ENCODE assay signal across 11 mouse cellular contexts in the genomic region with DNA sequence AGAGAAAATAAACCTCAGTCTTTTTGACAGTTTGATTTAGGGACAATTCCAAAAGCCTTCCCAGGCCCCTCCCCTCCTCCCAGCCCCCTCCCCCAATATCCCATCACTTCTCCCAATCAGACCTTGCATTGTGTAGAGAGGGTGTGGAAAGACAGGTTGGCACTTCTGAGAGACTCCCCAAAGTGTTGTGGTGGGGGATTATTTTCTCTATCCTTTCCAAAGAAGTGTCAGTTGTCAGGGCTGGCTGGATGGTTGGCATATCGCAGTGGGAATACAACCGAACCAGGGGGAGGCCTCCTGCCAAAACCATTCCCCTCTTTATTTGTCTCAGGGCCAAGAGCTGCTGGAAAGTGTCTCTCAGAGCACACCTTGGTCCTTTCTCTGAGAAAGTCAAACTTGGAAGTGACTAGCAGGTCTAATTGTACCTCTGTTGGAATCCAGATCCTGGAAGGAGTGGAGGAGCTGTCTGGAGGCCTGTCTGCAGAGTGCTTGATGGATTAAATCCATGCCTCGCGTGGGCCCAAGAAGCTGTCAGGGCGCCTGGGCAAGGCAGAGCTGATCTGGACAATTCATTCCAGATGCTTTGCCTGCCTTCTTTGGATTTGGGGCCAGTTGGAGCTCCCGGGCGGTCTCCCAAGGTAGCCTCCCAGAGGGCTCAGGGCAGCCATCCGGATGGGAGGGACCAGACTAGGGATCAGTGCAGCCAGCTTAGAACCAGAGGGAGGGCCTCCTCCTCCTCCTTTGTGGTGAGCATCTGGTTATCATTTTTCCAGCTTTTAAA. TPM values are rescaled to one million over a fixed set of nuclear protein-coding genes. Genes with fewer than 3 reads are reported as not detected.
A peak's percentile ranks its signal among the peaks of the same experiment; 100 is the strongest.
DNase-seq lines count a peak whose midpoint lies in the region; ATAC-seq and TF ChIP-seq lines count a peak whose summit lies in the region.
"Had no signal": no experiment of that assay in that cellular context is flagged by ENCODE, and none has a peak within 500 bp of the region (broad histone marks: within the 10 kb centered on the region; RNA-seq: fewer than 3 reads in every experiment).

No protein-coding gene starts in this region.

- no peak overlapping the region for H3K4me2 ChIP-seq in intestine, embryonic 14.5 days (ENCODE audit: low read length)
- H3K4me2 ChIP-seq in intestine, embryonic 15.5 days (replicated peaks): no peak overlapping the region
- H3K4me2 ChIP-seq in embryonic facial prominence, embryonic 11.5 days (ENCODE audit: low read depth, low read length): no peak overlapping the region
- H3K4me2 ChIP-seq in limb, embryonic 12.5 days: no peak overlapping the region
- H3K4me2 ChIP-seq: forebrain, embryonic 12.5 days had no signal

- intact Hi-C loops in gastrocnemius, postnatal 36 days (cut with DNase I): no loop called here

- WGBS in intestine, embryonic 14.5 days: 57% methylated on average over 8 of the region's 8 CpGs
- WGBS in intestine, embryonic 15.5 days: 65% methylated on average over 8 of the region's 8 CpGs
- 44% methylated on average over 8 of the region's 8 CpGs for WGBS in embryonic facial prominence, embryonic 11.5 days
- 36% methylated on average over 8 of the region's 8 CpGs for WGBS in limb, embryonic 12.5 days
- 34% methylated on average over 8 of the region's 8 CpGs for WGBS in cerebellum, adult 2 months

- H3K4me3 ChIP-seq in intestine, embryonic 14.5 days (ENCODE audit: low read depth, low read length): no peak overlapping the region
- H3K4me3 ChIP-seq in intestine, embryonic 15.5 days (replicated peaks): no peak overlapping the region
- H3K4me3 ChIP-seq in embryonic facial prominence, embryonic 11.5 days (ENCODE audit: low read depth, low read length): no peak overlapping the region
- no peak overlapping the region for H3K4me3 ChIP-seq in limb, embryonic 12.5 days (replicated peaks)
- no peak overlapping the region for H3K4me3 ChIP-seq in cerebellum, adult 2 months (replicated peaks; ENCODE audit: insufficient read depth, low read depth, low read length)
- H3K4me3 ChIP-seq: forebrain, embryonic 12.5 days had no signal

- no peak for TF ChIP-seq CTCF in cerebellum, adult 2 months (IDR thresholded peaks at IDR 0.05; ENCODE audit: borderline replicate concordance, insufficient read depth, low read depth, low read length)

- H3K9me3 ChIP-seq in intestine, embryonic 14.5 days (ENCODE audit: control insufficient read depth, low read length): no peaks in the 10 kb centered on the region
- H3K9me3 ChIP-seq in intestine, embryonic 15.5 days: no peaks in the 10 kb centered on the region
- no peaks in the 10 kb centered on the region for H3K9me3 ChIP-seq in embryonic facial prominence, embryonic 11.5 days (replicated peaks; ENCODE audit: control insufficient read depth, low read length)
- H3K9me3 ChIP-seq in limb, embryonic 12.5 days: no peaks in the 10 kb centered on the region; the same call in 1 of the 2 replicates
- H3K9me3 ChIP-seq: forebrain, embryonic 12.5 days had no signal

- no peaks in the 10 kb centered on the region for H3K36me3 ChIP-seq in intestine, embryonic 14.5 days (ENCODE audit: control insufficient read depth, insufficient read depth, low read length)
- H3K36me3 ChIP-seq in intestine, embryonic 15.5 days: no peaks in the 10 kb centered on the region
- no peaks in the 10 kb centered on the region for H3K36me3 ChIP-seq in embryonic facial prominence, embryonic 11.5 days (replicated peaks; ENCODE audit: control insufficient read depth, insufficient read depth, low read depth, low read length)
- H3K36me3 ChIP-seq in limb, embryonic 12.5 days: no peaks in the 10 kb centered on the region
- H3K36me3 ChIP-seq: forebrain, embryonic 12.5 days had no signal

- no peak for TF ChIP-seq POLR2A in cerebellum, adult 2 months (IDR thresholded peaks at IDR 0.05; ENCODE audit: borderline replicate concordance, insufficient read depth, low read length)

- DNase-seq in intestine, embryonic 14.5 days (ENCODE audit: low spot score): peak; percentile 44
- DNase-seq in embryonic facial prominence, embryonic 11.5 days (ENCODE audit: low spot score): peak; percentile 80
- DNase-seq in gastrocnemius, postnatal 36 days: peak; percentile 78 to 83
- no peak for DNase-seq in T-cell, adult 2 months (ENCODE audit: low spot score)
- no peak for DNase-seq in layer of hippocampus, postnatal 14 days (ENCODE audit: low spot score in 2 of 2)
- no peak for DNase-seq in cerebellum, adult 2 months

- no peaks in the 10 kb centered on the region for H3K27me3 ChIP-seq in intestine, embryonic 14.5 days (replicated peaks; ENCODE audit: control insufficient read depth, insufficient read depth, low read length)
- no peaks in the 10 kb centered on the region for H3K27me3 ChIP-seq in intestine, embryonic 15.5 days (replicated peaks)
- no peaks in the 10 kb centered on the region for H3K27me3 ChIP-seq in embryonic facial prominence, embryonic 11.5 days (ENCODE audit: control insufficient read depth, insufficient read depth, low read length)
- no peaks in the 10 kb centered on the region for H3K27me3 ChIP-seq in limb, embryonic 12.5 days
- H3K27me3 ChIP-seq in cerebellum, adult 2 months (ENCODE audit: control insufficient read depth, insufficient read depth, low read length): no peaks in the 10 kb centered on the region
- H3K27me3 ChIP-seq: forebrain, embryonic 12.5 days had no signal

- no peak overlapping the region for H3K27ac ChIP-seq in intestine, embryonic 14.5 days (ENCODE audit: low read depth)
- H3K27ac ChIP-seq in intestine, embryonic 15.5 days: no peak overlapping the region
- H3K27ac ChIP-seq in embryonic facial prominence, embryonic 11.5 days (replicated peaks; ENCODE audit: low read depth, low read length): no peak overlapping the region; the same call in 1 of the 2 replicates
- peak overlapping the region; percentile 66 for H3K27ac ChIP-seq in limb, embryonic 12.5 days
- no peak overlapping the region for H3K27ac ChIP-seq in cerebellum, adult 2 months (ENCODE audit: insufficient read depth, low read length)
- H3K27ac ChIP-seq: forebrain, embryonic 12.5 days had no signal

- H3K4me1 ChIP-seq in intestine, embryonic 14.5 days (replicated peaks; ENCODE audit: control insufficient read depth, insufficient read depth, low read length): peaks cover 15% of the 10 kb centered on the region
- peaks cover 9% of the 10 kb centered on the region for H3K4me1 ChIP-seq in intestine, embryonic 15.5 days (replicated peaks)
- H3K4me1 ChIP-seq in embryonic facial prominence, embryonic 11.5 days (ENCODE audit: control insufficient read depth, insufficient read depth, low read length): no peaks in the 10 kb centered on the region
- peaks cover 17% of the 10 kb centered on the region for H3K4me1 ChIP-seq in limb, embryonic 12.5 days (replicated peaks)
- no peaks in the 10 kb centered on the region for H3K4me1 ChIP-seq in cerebellum, adult 2 months (ENCODE audit: control insufficient read depth, insufficient read depth, low read length)

- ATAC-seq in intestine, embryonic 14.5 days (replicated peaks; ENCODE audit: low FRiP score, low TSS enrichment, low read depth): no peak
- no peak; the same call in 1 of the 2 replicates for ATAC-seq in intestine, embryonic 15.5 days
- peak; percentile 65; the same call in 1 of the 2 replicates for ATAC-seq in embryonic facial prominence, embryonic 11.5 days (replicated peaks; ENCODE audit: insufficient number of reproducible peaks, low FRiP score, low TSS enrichment, low read depth)
- ATAC-seq in limb, embryonic 12.5 days (ENCODE audit: insufficient number of reproducible peaks, insufficient read depth, low FRiP score, low TSS enrichment, low read depth): 0 out of 2 replicates have a peak, but pooled peaks have one; percentile 58
- ATAC-seq: CD4-positive, CD25-positive, alpha-beta regulatory T cell, adult 4 months; intestine, embryonic 16.5 days had no signal

- no peak overlapping the region for H3K9ac ChIP-seq in intestine, embryonic 14.5 days (ENCODE audit: low read length)
- H3K9ac ChIP-seq in intestine, embryonic 15.5 days: no peak overlapping the region
- H3K9ac ChIP-seq in embryonic facial prominence, embryonic 11.5 days (replicated peaks; ENCODE audit: low read length): no peak overlapping the region
- H3K9ac ChIP-seq in limb, embryonic 12.5 days (replicated peaks): no peak overlapping the region
- H3K9ac ChIP-seq: forebrain, embryonic 12.5 days had no signal

RNA-seq across cellular contexts. Expression of a gene that starts 32.3 kb away (rescaled TPM):
- polyA plus RNA-seq in intestine, embryonic 14.5 days (2014; fragmentation: Nextera tagmentation; extraction: Ambion mirVana): 126 and 136 TPM in 2 replicates
- 129 and 138 TPM in 2 replicates for polyA plus RNA-seq in intestine, embryonic 15.5 days (2015; fragmentation: Nextera tagmentation; extraction: Ambion mirVana)
- 185 and 191 TPM in 2 replicates for polyA plus RNA-seq in embryonic facial prominence, embryonic 11.5 days (2014; fragmentation: Nextera tagmentation; extraction: Ambion mirVana)
- 10 to 100 TPM; 40.8 to 41.3 TPM for total RNA-seq in gastrocnemius, postnatal 36 days (2021)
- 143 and 146 TPM in 2 replicates for polyA plus RNA-seq in limb, embryonic 12.5 days (2016; fragmentation: Nextera tagmentation; extraction: Ambion mirVana)
- total RNA-seq in layer of hippocampus, postnatal 14 days (2021): 10 to 100 TPM; 52.7 to 53.0 TPM
- 77.0 and 86.6 TPM in 2 replicates for polyA plus RNA-seq in cerebellum, adult 2 months (2012; rRNA removed)

RNA-seq across cellular contexts. Expression of a gene that starts 32.5 kb away (rescaled TPM):
- polyA plus RNA-seq in intestine, embryonic 14.5 days (2014; fragmentation: Nextera tagmentation; extraction: Ambion mirVana): 42.1 and 43.8 TPM in 2 replicates
- 55.2 and 57.4 TPM in 2 replicates for polyA plus RNA-seq in intestine, embryonic 15.5 days (2015; fragmentation: Nextera tagmentation; extraction: Ambion mirVana)
- polyA plus RNA-seq in embryonic facial prominence, embryonic 11.5 days (2014; fragmentation: Nextera tagmentation; extraction: Ambion mirVana): 39.9 and 49.1 TPM in 2 replicates
- 1 to 10 TPM; 1.7 to 1.9 TPM for total RNA-seq in gastrocnemius, postnatal 36 days (2021)
- polyA plus RNA-seq in limb, embryonic 12.5 days (2016; fragmentation: Nextera tagmentation; extraction: Ambion mirVana): 32.7 and 39.6 TPM in 2 replicates
- total RNA-seq in layer of hippocampus, postnatal 14 days (2021): 10 to 100 TPM; 18.2 TPM
- 18.2 and 19.6 TPM in 2 replicates for polyA plus RNA-seq in cerebellum, adult 2 months (2012; rRNA removed)

RNA-seq across cellular contexts. Expression of a gene that starts 49.8 kb away (rescaled TPM):
- 11.6 and 14.1 TPM in 2 replicates for polyA plus RNA-seq in intestine, embryonic 14.5 days (2014; fragmentation: Nextera tagmentation; extraction: Ambion mirVana)
- polyA plus RNA-seq in intestine, embryonic 15.5 days (2015; fragmentation: Nextera tagmentation; extraction: Ambion mirVana): 9.2 and 10.7 TPM in 2 replicates
- polyA plus RNA-seq in embryonic facial prominence, embryonic 11.5 days (2014; fragmentation: Nextera tagmentation; extraction: Ambion mirVana): 16.7 and 18.2 TPM in 2 replicates
- 10 to 100 TPM; 10.9 to 14.1 TPM for total RNA-seq in gastrocnemius, postnatal 36 days (2021)
- polyA plus RNA-seq in limb, embryonic 12.5 days (2016; fragmentation: Nextera tagmentation; extraction: Ambion mirVana): 15.4 and 18.5 TPM in 2 replicates
- 10 to 100 TPM; 66.3 to 67.8 TPM for total RNA-seq in layer of hippocampus, postnatal 14 days (2021)
- polyA plus RNA-seq in cerebellum, adult 2 months (2012; rRNA removed): 55.8 and 57.6 TPM in 2 replicates

Comparison
In these comparisons a context has a peak if more than half of its experiments do, and no peak if none do; other contexts are left out.
1. ATAC-seq: peak in embryonic facial prominence, embryonic 11.5 days (single experiment) and limb, embryonic 12.5 days (single experiment); none in intestine, embryonic 14.5 days (single experiment) and intestine, embryonic 15.5 days (single experiment).
2. DNase-seq: peak in intestine, embryonic 14.5 days (single experiment), embryonic facial prominence, embryonic 11.5 days (single experiment) and gastrocnemius, postnatal 36 days (2 of 2); none in T-cell, adult 2 months (single experiment), layer of hippocampus, postnatal 14 days (0 of 2) and cerebellum, adult 2 months (0 of 2).